Mouse (Mus musculus): Measurements from ENCODE around the gene Pcca. TPM values are rescaled to one million over a fixed set of nuclear protein-coding genes. Genes with fewer than 3 reads are reported as not detected.

Pcca gene
- polyA plus RNA-seq, 1 experiment from 2014 or later: 31.5 TPM

DNA sequence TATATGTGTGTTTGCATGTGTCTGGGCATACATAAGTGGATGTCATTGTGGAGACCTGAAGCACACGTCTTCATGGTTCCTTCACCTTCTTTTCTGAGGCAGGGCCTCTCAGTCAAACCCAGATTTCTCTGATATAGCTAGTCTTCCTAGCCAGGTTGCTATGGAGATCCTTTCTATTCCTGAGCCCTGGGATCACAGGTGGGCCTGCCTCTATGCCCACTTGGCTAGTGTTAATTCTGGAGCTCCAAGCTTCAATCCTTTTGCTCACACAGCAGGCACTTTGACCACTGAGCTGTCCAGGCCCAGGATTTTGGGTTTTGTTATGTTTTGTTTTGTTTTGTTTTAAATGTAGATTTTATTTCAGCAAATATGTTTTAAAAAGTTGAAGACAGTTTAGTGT lies 192.3 kb downstream of the Pcca start:
- Histone ChIP-seq H3K4me3 (ENCODE audit: low read length) (no peak overlapping the region), H3K27ac (ENCODE audit: low read length) (no peak overlapping the region), H3K36me3 (ENCODE audit: control insufficient read depth, insufficient read depth) (no peaks in the 10 kb centered on the region), H3K9ac (ENCODE audit: low read length) (no peak overlapping the region), H3K4me2 (ENCODE audit: low read depth, low read length) (no peak overlapping the region), H3K27me3 (ENCODE audit: control insufficient read depth, insufficient read depth, low read length) (no peaks in the 10 kb centered on the region), H3K9me3 (replicated peaks; ENCODE audit: control insufficient read depth, low read length) (no peaks in the 10 kb centered on the region), H3K4me1 (ENCODE audit: control insufficient read depth, insufficient read depth, low read length) (no peaks in the 10 kb centered on the region)
- no peak for ATAC-seq (replicated peaks; ENCODE audit: extremely low read depth, insufficient read depth, low FRiP score)
- WGBS: 86% methylated on average over 1 of the region's 1 CpGs

- Histone ChIP-seq H3K4me1 (ENCODE audit: control insufficient read depth, insufficient read depth, low read length) (no peaks in the 10 kb centered on the region), H3K9me3 (replicated peaks; ENCODE audit: control insufficient read depth, low read length) (no peaks in the 10 kb centered on the region), H3K9ac (ENCODE audit: low read length) (no peak overlapping the region), H3K27me3 (ENCODE audit: control insufficient read depth, insufficient read depth, low read length) (no peaks in the 10 kb centered on the region), H3K4me3 (ENCODE audit: low read length) (no peak overlapping the region), H3K27ac (ENCODE audit: low read length) (no peak overlapping the region), H3K4me2 (ENCODE audit: low read depth, low read length) (no peak overlapping the region), H3K36me3 (ENCODE audit: control insufficient read depth, insufficient read depth) (no peaks in the 10 kb centered on the region)
- no peak for ATAC-seq (replicated peaks; ENCODE audit: extremely low read depth, insufficient read depth, low FRiP score)
- 78% methylated on average over 4 of the region's 4 CpGs for WGBS
These were observed 195.4 kb downstream of the Pcca start for GRCm38 (mm10) chr14:122729431-122730073.

DNA sequence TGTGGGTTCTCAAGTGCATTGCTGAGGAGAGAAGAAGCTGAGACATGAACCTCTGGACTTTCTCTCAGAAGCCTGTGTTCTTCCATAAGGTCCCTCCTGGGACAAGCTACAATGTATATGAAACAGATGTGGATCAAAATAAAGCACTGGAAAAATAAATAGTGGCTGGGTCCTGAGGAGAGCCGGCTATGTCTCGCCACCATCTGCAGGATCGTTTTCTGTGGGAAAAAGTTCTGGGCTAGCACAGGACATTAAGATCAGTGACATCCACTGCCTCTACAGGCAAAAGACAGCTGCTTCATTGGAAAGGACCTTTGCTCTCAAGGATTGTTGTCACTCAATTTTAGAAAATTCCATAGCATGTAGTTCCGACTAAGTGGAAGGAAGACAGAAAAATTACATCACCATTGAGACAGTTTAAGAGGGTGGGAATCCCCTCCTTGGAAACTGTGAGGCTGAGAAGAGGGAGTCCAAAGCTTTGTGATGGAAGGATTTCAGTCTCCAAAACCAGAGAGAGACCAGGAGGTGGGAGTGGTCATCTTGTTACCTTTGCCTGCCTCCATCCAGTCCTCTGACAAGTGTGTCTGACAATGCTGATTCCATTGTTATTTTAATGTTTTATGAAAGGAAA lies 196.9 kb downstream of the Pcca start:
- Histone ChIP-seq H3K27ac (ENCODE audit: low read length) (no peak overlapping the region), H3K4me3 (ENCODE audit: low read length) (no peak overlapping the region), H3K4me2 (ENCODE audit: low read depth, low read length) (no peak overlapping the region), H3K9ac (ENCODE audit: low read length) (no peak overlapping the region), H3K4me1 (ENCODE audit: control insufficient read depth, insufficient read depth, low read length) (no peaks in the 10 kb centered on the region), H3K36me3 (ENCODE audit: control insufficient read depth, insufficient read depth) (no peaks in the 10 kb centered on the region), H3K9me3 (replicated peaks; ENCODE audit: control insufficient read depth, low read length) (no peaks in the 10 kb centered on the region), H3K27me3 (ENCODE audit: control insufficient read depth, insufficient read depth, low read length) (no peaks in the 10 kb centered on the region)
- WGBS: 64% methylated on average over 4 of the region's 4 CpGs
- ATAC-seq (replicated peaks; ENCODE audit: extremely low read depth, insufficient read depth, low FRiP score): no peak

GRCm38 (mm10) chr14:122736806-122737205 lies 202.7 kb downstream of the Pcca start:
- no peak for ATAC-seq (replicated peaks; ENCODE audit: extremely low read depth, insufficient read depth, low FRiP score)
- H3K27ac ChIP-seq (ENCODE audit: low read length): no peak overlapping the region
- no peaks in the 10 kb centered on the region for H3K36me3 ChIP-seq (ENCODE audit: control insufficient read depth, insufficient read depth)
- no peak overlapping the region for H3K4me2 ChIP-seq (ENCODE audit: low read depth, low read length)
- no peaks in the 10 kb centered on the region for H3K27me3 ChIP-seq (ENCODE audit: control insufficient read depth, insufficient read depth, low read length)
- no peak overlapping the region for H3K9ac ChIP-seq (ENCODE audit: low read length)
- H3K4me3 ChIP-seq (ENCODE audit: low read length): no peak overlapping the region
- H3K9me3 ChIP-seq (replicated peaks; ENCODE audit: control insufficient read depth, low read length): no peaks in the 10 kb centered on the region
- H3K4me1 ChIP-seq (ENCODE audit: control insufficient read depth, insufficient read depth, low read length): 0 out of 2 replicates have a peak, but pooled peaks cover 2% of the 10 kb centered on the region

DNA sequence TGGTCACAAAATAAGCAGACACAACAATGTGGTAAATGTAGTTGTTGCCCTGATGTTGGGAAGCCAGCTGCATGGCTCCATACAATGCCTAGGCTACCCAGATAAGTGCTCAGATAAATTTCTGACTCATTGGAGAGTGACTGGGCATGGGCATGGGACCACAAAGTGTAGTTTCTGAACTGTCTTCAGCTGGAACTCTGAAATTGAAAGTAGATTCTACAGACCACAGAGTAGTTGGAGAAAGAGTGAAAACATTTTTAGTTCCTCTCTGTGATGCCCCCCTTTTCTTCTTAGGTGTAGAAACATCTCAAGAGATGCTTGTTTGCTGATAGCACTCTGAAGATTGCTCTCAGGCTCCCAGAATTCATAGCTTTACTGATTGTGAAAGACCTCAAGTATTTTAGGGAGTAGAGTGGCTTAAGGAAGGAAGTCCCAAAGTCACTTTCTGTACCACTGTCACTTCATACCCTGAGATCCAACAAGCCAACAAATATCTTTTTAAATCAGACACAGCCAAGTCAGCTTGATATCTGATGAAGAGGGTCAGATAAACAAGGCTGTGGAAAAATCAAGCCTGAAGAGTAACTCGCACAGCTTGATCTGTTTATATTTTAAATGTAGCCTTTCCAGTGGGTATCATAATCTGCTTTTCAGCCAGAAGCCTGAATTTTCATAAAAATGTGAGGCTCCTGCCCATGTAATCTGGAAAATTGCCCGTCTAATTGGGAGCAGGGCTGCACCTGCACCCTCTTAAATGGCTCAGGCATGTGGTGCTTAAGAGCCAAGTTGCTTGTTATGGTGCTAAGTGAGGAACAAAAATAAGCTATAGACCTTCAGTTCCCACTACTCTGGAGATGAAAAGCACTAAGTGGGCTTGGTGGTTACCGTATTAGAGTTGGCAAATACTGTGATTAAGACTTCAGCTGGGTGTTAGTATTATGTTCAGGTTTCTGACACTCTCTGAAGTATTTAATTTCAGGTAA lies 214.0 kb downstream of the Pcca start:
- 58% methylated on average over 3 of the region's 3 CpGs for WGBS

DNA sequence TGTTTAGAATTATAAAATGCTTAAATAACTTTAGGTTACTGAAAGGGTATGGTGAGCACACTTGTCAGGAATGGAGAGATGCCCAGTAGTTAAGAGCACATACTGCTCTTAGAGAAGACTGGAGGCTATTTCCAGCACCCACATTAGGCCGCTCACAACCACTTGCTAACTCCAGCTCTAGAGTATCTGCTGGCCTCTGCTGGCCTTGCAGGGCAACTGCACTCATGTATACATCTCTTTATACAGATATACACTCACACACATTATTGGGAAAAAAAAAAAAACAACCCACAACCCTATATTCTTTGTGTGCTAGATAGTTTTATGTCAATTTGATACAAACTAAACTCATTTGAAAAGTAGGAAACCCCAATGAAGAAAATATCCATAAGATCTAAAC lies 217.4 kb downstream of the Pcca start:
- ATAC-seq (replicated peaks; ENCODE audit: extremely low read depth, insufficient read depth, low FRiP score): no peak
- Histone ChIP-seq H3K9me3 (replicated peaks; ENCODE audit: control insufficient read depth, low read length) (peaks cover 3% of the 10 kb centered on the region; the same call in 1 of the 2 replicates), H3K4me3 (ENCODE audit: low read length) (no peak overlapping the region), H3K27me3 (ENCODE audit: control insufficient read depth, insufficient read depth, low read length) (no peaks in the 10 kb centered on the region), H3K36me3 (ENCODE audit: control insufficient read depth, insufficient read depth) (no peaks in the 10 kb centered on the region), H3K4me2 (ENCODE audit: low read depth, low read length) (no peak overlapping the region), H3K9ac (ENCODE audit: low read length) (no peak overlapping the region), H3K27ac (ENCODE audit: low read length) (no peak overlapping the region), H3K4me1 (ENCODE audit: control insufficient read depth, insufficient read depth, low read length) (no peaks in the 10 kb centered on the region)
- WGBS: 100% methylated on average over 1 of the region's 1 CpGs

More for the DNA sequence above, 214.0 kb downstream of the Pcca start:
- Histone ChIP-seq H3K9ac (ENCODE audit: low read length) (no peak overlapping the region), H3K27me3 (ENCODE audit: control insufficient read depth, insufficient read depth, low read length) (no peaks in the 10 kb centered on the region), H3K27ac (ENCODE audit: low read length) (no peak overlapping the region), H3K9me3 (replicated peaks; ENCODE audit: control insufficient read depth, low read length) (peaks cover 3% of the 10 kb centered on the region; the same call in 1 of the 2 replicates), H3K4me2 (ENCODE audit: low read depth, low read length) (no peak overlapping the region), H3K4me1 (ENCODE audit: control insufficient read depth, insufficient read depth, low read length) (no peaks in the 10 kb centered on the region), H3K4me3 (ENCODE audit: low read length) (no peak overlapping the region), H3K36me3 (ENCODE audit: control insufficient read depth, insufficient read depth) (no peaks in the 10 kb centered on the region)
- ATAC-seq (replicated peaks; ENCODE audit: extremely low read depth, insufficient read depth, low FRiP score): no peak

- Histone ChIP-seq H3K9ac (ENCODE audit: low read length) (no peak overlapping the region), H3K4me1 (ENCODE audit: control insufficient read depth, insufficient read depth, low read length) (no peaks in the 10 kb centered on the region), H3K27ac (ENCODE audit: low read length) (no peak overlapping the region), H3K4me2 (ENCODE audit: low read depth, low read length) (no peak overlapping the region), H3K36me3 (ENCODE audit: control insufficient read depth, insufficient read depth) (no peaks in the 10 kb centered on the region), H3K4me3 (ENCODE audit: low read length) (no peak overlapping the region), H3K9me3 (replicated peaks; ENCODE audit: control insufficient read depth, low read length) (peaks cover 3% of the 10 kb centered on the region; the same call in 1 of the 2 replicates), H3K27me3 (ENCODE audit: control insufficient read depth, insufficient read depth, low read length) (no peaks in the 10 kb centered on the region)
- no peak for ATAC-seq (replicated peaks; ENCODE audit: extremely low read depth, insufficient read depth, low FRiP score)
- 67% methylated on average over 2 of the region's 2 CpGs for WGBS
These were observed 219.2 kb downstream of the Pcca start for GRCm38 (mm10) chr14:122753278-122753677.

DNA sequence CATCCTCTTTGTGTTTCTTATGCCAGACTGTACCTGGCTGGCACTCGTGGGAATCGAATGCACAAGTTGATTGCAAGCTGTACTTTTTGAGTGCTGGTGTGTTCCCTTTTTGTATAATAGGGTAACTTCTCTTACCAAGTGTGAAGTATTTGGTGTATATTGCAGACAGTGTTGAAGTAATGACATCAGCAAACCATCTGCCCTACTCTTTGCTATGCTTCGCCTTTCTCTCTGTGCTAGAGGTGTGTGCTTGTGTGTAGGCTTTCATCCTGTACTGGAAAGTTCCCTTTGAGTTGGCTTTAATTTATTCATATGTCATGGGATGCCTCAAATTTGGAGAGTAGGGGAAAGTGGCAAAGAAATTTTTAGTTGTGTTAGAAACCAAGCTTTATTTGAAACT lies 220.2 kb downstream of the Pcca start:
- no peak overlapping the region for H3K4me3 ChIP-seq (ENCODE audit: low read length)
- no peaks in the 10 kb centered on the region for H3K27me3 ChIP-seq (ENCODE audit: control insufficient read depth, insufficient read depth, low read length)
- no peak overlapping the region for H3K4me2 ChIP-seq (ENCODE audit: low read depth, low read length)
- H3K9ac ChIP-seq (ENCODE audit: low read length): no peak overlapping the region
- no peaks in the 10 kb centered on the region for H3K36me3 ChIP-seq (ENCODE audit: control insufficient read depth, insufficient read depth)
- no peak overlapping the region for H3K27ac ChIP-seq (ENCODE audit: low read length)
- no peak for ATAC-seq (replicated peaks; ENCODE audit: extremely low read depth, insufficient read depth, low FRiP score)
- H3K4me1 ChIP-seq (ENCODE audit: control insufficient read depth, insufficient read depth, low read length): no peaks in the 10 kb centered on the region
- 84% methylated on average over 3 of the region's 3 CpGs for WGBS
- peaks cover 3% of the 10 kb centered on the region; the same call in 1 of the 2 replicates for H3K9me3 ChIP-seq (replicated peaks; ENCODE audit: control insufficient read depth, low read length)

DNA sequence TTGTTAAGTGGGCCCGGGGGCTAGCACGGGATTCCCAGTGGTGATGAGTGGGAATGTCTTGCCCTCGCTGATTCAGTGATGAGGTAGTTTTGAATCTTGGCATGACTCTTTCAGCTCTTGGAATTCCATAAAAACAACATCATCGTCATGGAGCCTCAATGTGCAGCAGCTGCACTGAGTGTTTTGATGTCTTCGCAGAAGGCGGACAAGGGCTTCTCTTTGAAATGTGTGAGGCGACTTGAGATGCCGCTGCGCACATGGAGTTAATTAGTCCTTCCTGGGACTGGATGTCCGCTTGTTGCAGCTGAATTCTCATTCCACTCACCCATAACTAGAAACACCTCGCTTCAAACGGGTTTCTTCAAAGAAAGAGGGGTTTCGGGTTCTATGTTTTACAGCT lies 221.4 kb downstream of the Pcca start:
- H3K4me1 ChIP-seq (ENCODE audit: control insufficient read depth, insufficient read depth, low read length): no peaks in the 10 kb centered on the region
- no peak overlapping the region for H3K9ac ChIP-seq (ENCODE audit: low read length)
- peaks cover 3% of the 10 kb centered on the region; the same call in 1 of the 2 replicates for H3K9me3 ChIP-seq (replicated peaks; ENCODE audit: control insufficient read depth, low read length)
- 74% methylated on average over 13 of the region's 13 CpGs for WGBS
- no peak overlapping the region for H3K4me3 ChIP-seq (ENCODE audit: low read length)
- no peak for ATAC-seq (replicated peaks; ENCODE audit: extremely low read depth, insufficient read depth, low FRiP score)
- no peaks in the 10 kb centered on the region for H3K36me3 ChIP-seq (ENCODE audit: control insufficient read depth, insufficient read depth)
- H3K27ac ChIP-seq (ENCODE audit: low read length): no peak overlapping the region
- H3K27me3 ChIP-seq (ENCODE audit: control insufficient read depth, insufficient read depth, low read length): no peaks in the 10 kb centered on the region
- H3K4me2 ChIP-seq (ENCODE audit: low read depth, low read length): no peak overlapping the region

Measured in heart, embryonic 16.5 days (tissue).